Mouse (Mus musculus): ENCODE results near the gene Dnaic2.

Dnaic2 gene

DNA sequence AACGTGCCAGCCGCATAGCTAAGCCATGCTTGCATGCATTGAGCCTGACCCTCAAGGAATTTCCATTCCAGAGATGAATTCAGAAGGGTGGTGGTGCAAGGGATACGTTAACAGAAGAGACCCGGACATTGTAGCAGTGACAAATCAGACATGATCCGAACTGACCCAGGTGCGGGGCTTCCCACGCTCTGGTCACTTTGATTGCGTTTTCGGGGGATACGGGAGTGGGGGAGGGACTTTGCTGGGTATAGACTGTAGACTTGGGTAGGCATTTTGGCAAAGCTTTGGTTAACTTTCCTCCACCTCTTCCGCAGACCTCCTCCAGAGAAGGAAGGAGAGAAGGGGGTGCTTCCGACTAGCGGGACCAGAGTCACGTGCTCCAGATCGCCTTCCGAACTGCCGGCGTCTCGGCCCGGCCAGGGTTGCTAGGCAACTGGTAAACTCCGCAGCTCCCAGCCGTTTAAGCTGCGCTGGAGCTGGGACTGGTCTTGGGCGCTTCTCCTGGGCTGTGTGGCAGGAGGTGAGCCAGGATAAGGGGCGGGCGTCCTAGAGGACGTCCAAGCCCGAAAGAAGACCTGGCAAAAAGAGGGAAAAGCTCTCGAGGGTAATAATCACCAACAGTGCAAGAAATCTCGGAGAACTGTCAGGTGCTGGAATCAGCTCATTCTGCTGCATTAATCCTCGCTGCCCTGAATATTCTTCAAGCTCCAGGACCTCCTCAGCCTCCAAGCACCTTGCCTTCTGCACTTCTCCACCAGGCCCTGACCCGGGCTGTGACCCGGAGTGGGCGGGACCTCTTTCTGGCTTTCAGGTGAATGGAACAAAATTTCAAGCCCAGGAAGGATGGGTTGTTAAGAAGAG, at the start of gene Dnaic2:
Dnaic2 (plus strand) TSS at position 444 of the 861 bp plus-strand sequence.
- in situ Hi-C loops (cut with MboI; ENCODE audit: low sequenced_read_pairs) = no loop called here

DNA sequence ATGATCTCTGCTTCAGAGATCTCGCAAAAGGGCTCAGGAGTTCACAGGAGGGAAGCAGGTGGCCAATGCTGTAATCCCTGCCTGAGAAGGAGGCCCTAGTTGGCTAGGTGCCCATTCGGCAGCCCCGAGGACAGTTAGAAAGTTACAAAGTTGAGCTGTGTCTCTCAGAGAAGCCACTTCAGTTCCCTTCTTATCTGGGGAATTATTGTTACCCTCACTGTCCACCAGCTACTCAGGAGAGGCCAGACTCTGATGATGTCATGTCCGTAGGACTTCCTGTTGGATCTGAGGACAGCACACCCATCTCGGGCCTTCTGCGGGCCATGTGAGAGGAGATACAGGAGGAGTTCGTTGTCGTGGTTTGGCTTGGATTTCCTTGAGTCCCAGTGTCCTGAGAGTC, 47.6 kb upstream of the Dnaic2 start:
- in situ Hi-C loops (cut with MboI; ENCODE audit: low sequenced_read_pairs) = no loop called here

DNA sequence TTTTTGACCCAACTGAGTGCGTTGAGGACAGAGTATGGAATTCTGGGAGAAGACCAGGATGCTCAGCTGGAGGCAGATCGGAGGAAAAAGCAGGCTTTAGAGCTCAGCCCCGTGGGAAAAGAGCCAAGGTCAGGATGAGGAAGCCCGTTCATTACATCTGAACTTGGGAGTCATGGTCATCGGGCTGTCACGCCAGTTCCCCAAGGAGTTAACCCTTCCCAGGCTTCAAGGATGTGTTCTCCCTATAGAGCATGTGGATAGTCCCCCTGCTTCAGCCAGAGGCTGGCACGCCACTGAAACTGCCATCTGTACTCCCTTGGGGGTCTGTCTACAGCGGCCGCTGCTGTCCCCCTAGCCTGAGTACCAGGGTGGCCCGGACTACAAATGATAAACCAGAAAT, 46.9 kb upstream of the Dnaic2 start:
- in situ Hi-C loops (cut with MboI; ENCODE audit: low sequenced_read_pairs) = no loop called here

DNA sequence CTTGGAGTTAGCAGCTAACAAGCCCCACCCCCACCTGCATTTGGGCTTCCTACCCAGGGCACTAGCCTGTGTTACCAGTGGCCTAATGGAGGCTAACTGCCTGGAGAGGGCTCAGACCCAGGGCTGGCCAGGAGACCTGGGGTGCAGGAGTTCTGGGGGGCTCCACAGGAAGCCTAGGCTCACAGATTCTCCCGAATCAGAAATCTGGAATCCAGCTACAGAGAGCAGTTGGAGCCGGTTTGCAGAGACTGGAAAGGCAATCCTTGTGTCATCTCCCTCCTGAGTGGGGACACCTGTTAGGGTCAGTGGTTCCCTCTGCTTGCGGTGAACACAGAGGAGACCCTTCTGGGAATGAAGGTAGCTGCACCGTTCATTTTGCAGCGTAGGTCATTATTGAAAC, 46.2 kb upstream of the Dnaic2 start:
- in situ Hi-C loops (cut with MboI; ENCODE audit: low sequenced_read_pairs) = no loop called here

DNA sequence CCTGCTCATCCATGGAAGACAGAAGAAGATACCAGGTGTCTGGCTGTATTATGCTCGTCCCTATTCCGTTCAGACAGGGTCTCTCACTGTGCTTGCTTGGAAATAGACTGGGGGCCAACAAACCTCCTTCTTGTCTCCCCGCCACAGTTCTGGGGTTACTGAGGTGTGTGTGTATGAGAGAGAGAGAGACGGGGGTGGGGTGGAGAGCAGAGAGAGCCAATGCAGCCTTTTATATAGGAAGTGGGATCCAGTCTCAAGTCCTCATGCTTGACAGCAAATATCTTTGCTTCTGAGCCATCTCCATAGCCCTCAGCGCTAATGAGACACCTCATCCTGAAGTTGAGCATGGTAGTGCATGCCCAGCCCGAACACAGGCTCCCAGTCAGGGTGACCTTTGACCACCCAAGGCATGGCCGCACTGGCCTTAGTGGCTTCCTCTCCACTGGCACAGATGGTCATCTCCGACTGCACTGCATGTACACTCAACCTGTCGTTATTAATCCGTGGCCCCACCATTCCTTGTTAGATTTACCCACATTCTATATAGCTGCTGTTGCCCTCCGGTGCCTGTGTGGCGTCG, 44.8 kb upstream of the Dnaic2 start:
- in situ Hi-C loops (cut with MboI; ENCODE audit: low sequenced_read_pairs) = no loop called here

DNA sequence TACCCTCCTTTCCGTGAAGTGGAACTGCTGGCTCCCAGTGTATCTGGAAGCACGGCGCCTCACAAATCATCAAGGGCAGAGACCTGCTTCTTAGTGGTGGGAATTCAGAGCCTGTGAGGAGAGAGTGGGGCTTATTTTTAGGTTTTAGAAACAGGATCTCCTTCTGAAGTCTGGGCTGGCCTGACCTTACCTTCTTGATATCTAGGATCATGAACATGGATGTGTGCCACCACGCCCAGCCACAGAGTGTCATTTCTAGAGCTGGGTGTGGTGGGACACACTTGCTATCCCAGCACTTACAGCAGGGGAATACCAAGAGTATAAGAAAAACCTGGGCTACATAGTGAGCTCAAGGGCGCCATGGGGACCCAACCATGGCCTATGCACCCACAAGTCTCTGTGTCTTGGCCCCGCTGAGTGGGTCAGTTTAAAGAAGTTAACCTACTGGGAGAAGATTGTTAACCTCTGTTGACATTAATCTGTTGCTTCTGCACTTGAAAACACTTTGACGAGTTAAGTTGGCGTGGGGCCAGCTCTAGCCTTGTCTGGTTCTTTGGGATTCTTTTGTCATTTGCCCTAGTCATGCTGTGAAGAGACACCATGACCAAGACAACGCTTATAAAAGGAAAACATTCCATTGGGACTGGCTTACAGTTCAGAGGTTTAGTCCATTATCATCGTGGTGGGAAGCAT, 44.0 kb upstream of the Dnaic2 start:
- in situ Hi-C loops (cut with MboI; ENCODE audit: low sequenced_read_pairs) = no loop called here

DNA sequence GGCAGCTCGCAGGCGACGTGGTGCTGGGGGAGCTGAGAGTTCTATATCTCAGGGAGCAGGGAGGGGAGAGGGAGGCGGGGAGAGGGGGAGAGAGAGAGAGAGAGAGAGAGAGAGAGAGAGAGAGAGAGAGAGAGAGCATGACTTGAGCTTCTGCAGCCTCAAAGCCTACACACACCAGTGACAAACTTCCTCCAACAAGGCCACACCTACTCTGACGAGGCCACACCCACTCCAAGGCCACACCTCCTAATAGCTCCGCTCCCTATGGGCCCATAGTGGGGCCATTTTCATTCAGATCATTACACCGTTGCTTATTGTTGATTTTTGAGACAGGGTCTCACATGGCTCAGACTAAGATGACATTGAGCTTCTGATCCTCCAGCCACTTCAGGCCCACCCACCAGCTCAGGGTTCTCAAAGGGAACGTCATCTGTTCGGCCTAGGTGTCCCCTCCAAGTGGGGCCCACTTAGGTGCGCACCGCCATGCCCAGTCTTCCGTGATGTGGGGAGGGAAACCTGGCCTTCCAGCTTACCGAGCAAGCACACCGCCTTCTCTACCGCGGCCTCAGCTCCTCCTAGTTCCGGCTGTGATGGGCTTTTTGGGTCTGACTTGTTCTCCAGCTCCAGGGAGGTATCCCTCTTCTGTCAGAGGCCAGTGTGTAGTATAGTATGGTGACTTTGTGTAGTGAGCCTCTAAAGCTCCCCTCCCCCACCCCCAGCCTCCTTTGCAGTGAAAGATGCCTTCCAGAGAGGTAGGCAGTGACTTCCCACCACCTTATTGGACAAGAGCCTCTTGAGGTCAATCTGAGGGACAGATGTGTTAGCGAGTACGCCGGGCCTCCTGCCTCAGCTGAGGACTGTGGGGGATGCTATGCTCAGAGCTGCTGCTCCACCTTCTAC, 43.2 kb upstream of the Dnaic2 start:
- in situ Hi-C loops (cut with MboI; ENCODE audit: low sequenced_read_pairs) = no loop called here

DNA sequence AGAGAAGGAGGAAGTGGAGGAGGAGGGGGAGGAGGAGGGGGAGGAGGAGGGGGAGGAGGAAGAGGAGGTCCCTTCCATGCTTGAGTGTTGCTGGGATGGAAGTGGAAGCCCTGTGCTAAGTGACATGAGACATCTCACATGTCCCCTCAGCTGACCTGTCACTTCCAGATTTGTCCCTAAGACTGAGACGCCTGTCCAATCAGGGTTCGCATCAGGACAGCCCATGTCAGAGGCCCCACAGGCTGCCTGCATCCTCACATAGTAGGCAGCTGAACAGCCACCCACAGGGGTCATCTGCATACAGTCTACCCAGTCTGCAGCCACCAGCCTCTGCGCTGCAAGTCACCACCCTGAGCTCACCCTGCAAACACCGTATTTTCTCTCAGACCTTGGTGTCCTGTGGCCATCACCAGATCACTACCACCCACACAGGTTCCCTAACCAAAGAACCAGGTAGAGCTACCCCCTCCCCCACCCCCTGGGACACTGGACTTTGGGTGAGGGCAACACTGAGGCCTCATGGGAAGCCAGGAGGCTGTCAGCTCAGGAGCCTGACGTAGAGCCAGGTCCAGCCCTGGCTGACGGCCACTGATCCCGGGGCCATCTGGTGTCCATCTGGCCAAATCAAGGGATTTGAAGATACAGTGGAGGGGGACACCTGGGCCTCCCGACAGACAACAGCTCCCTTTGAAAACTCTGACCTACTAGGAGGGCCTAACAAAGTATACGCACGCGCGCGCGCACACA, 42.4 kb upstream of the Dnaic2 start:
- in situ Hi-C loops (cut with MboI; ENCODE audit: low sequenced_read_pairs) = no loop called here

DNA sequence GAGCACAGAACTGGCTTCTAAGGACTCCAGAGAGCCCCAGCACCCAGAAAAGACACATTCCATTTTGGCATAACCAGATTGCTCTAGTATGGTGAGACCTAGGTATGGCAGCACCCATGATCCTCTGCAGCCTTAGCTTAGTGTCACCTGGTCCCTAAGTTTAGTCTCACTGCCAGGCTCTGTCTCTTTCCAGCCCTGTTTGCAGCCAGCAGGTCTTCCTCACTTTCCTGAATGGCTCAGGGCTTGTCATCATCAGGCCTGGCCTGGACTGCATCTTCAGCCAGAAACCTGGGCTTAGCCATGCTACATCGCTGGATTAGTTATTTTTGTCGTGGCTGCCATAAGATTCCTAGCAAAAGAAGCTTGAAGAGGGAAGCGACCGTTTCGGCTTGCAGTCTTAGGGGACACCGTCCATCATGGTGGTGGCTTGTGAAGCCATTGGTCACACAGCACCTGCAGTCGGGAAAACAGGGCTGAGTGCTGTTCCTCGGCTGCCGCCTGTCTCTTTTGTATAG, 41.6 kb upstream of the Dnaic2 start:
- in situ Hi-C loops (cut with MboI; ENCODE audit: low sequenced_read_pairs) = no loop called here

DNA sequence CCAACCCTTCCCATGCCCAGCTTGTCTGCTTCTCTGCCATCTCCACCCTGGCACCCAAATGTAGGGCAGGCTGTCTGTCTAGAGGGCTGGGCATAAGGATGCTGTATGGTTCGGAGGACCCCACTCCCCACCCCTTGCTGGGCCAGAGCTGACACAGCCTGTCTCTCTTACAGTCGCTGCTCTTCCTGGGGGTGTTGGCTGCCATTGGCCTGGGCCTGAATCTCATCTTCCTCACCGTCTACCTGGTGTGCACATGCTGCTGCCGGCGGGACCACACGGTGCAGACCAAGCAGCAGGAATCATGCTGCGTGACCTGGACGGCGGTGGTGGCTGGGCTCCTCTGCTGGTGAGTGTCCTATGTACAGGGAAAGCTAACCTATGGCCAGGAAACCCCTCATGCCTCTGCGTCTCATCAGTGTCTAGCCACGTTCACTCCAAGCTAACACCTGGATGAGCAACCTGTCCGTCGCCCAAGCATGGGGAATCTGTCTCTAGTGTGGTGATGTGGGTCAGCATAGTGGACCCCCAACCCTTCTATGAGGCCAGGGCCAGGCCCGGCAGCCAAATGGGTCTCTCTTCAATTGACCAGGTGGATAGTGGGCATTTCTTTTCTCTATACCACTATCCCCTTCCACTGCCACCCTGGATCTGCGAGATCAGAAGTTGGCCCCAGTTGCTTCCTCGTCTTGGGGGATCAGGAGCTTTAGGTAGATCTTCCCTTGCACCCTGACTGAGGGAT, 40.8 kb upstream of the Dnaic2 start:
- in situ Hi-C loops (cut with MboI; ENCODE audit: low sequenced_read_pairs) = no loop called here

DNA sequence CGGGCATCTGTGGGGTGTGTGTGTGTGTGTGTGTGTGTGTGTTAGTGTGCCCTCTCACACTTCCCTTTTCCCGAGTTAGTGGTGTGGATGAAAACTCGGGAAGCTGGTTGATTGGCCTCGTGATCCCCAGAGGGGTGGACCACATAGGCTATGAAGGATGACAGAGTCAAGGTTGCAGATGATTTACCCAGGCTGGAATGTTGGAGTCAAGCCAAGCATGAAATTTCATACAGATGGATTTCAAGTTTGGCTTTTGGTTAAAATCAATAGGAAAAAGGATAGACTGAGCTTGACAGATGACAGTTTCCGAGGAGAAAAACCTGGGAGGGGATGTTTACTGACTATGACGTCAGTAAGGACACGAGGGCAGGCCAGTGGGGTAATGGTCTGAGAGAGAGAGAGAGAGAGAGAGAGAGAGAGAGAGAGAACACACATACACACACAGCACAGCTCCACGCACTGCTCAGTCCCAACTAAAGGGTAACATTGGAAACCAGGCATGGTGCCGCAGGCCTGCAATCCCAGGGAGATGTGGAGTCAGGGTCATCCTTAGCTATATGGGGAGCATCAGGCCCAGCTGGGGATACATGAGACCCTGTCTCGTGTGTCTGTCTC, 39.5 kb upstream of the Dnaic2 start:
- in situ Hi-C loops (cut with MboI; ENCODE audit: low sequenced_read_pairs) = no loop called here

DNA sequence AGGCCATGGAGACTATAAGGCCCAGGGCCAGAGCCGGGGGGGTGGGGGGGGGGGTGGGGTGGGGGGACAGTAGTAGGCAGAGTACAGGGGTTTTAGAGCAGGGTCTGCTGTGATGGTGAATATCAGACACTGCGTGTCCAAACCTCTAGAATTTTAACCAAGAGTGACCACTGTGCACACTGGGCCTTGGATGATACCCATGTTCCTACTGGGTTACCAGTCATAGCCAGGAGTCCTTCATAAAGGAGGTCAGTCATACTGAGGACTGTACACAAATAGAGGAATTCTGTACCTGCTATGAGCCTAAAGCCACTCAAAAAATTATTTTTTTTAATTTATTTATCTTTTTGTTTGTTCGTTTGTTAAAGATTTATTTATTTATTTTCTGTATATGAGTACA, 38.5 kb upstream of the Dnaic2 start:
- in situ Hi-C loops (cut with MboI; ENCODE audit: low sequenced_read_pairs) = no loop called here

DNA sequence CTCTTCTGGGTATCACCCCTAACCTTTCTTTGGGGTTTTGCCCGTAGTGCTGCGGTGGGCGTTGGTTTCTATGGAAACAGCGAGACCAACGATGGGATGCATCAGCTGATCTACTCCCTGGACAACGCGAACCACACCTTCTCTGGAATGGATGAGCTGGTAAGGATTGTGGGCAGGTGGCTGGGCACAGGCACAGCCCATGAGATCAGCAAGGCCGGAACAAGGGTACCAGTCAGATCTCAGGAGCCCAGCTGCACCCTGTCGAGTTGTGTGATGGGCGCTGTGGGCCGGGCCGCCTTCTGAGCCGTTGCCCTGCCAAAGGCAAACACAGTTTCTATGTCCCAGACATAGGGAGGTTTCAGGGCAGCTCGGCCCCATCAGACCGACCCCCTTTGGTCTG, 37.0 kb upstream of the Dnaic2 start:
- in situ Hi-C loops (cut with MboI; ENCODE audit: low sequenced_read_pairs) = no loop called here

DNA sequence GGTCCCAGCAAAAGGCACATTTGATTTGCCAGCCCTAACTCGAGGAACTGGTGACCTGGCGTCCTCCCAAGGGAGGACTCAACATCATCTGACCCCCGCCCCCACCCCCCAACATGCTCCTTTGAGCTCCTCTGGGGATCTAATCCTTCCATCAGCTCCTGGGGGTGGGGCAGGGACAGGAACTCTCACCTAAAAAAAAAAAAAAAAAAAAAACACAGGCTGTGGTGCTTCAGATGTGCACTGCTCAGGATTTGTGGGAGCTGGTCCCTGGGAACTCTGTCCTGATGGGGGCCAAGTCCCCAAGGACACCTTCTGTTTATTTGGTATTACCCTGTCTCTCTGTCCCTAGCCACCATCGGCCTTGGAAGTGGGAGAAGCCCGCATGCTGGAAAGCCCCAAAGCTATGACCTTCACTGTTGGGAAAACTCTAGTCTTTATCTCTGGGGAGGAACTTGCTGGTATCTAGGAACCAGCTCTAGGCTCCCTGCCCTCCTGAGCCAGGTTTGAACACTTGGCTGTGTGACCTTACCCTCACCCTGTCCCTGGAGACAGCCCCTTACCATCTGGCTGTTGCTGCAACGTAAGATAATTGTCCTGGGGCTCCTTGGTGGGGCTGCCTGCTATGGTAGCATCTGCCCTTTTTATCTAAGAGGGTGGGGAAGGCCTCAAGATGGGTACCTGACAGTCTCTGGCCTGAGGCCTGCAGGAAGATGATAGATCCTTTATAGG, 35.6 kb upstream of the Dnaic2 start:
- in situ Hi-C loops (cut with MboI; ENCODE audit: low sequenced_read_pairs) = no loop called here

DNA sequence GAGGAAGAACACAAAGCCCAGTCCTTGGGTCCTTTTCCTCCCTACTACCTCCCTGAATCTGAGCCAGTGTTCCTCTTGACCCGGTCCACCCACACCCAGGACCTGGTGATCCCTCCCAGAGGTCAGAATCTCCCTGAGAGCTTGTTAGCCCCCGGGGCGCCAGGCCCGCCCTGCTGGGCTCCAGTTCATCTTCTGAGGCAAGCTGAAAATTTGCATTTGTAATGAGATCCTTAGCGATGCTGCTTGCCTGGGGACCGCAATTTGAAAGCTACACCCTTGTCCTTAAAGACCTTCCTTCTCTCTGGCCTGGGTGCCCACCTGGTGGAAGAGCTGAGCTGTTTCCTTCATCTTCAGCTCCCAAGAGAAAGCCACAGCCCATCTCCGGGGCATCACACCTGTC, 34.6 kb upstream of the Dnaic2 start:
- in situ Hi-C loops (cut with MboI; ENCODE audit: low sequenced_read_pairs) = no loop called here

DNA sequence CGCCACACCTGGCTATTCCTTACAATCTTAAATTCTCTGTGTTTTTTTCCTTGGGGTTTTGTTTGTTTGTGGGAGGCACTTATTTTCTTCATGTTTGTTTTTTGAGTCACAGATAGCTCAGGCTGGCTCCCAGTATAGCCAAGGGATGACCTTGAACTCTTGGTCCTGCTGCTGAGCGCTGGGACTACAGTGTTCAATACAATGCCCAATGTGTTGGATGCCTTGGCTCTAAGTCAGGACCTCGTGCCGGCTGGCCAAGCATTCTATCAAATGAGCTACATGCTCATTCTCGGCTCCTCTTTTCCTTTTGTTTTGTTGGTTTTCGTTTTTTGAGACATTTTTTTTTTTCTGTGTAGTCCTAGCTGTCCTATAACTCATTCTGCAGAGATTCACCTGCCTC, 33.8 kb upstream of the Dnaic2 start:
- in situ Hi-C loops (cut with MboI; ENCODE audit: low sequenced_read_pairs) = no loop called here

DNA sequence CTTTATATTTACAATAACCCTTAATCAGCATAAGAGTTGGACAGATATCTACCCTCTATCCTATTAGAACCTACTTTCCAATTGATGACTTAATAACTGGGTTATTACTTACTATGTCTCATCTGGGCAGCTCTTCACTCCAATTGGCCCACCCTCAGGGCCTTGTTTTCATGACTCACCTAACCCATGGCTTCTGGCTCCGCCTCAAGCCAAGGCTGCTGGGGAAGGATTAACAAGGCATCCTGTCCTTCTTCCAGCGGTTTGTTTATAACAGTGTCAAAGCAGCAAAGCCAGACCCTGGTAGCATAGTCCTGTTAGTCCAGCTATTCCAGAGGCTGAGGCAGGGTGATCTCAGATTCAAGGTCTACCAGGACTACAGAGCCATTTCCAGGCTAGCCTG, 32.8 kb upstream of the Dnaic2 start:
- in situ Hi-C loops (cut with MboI; ENCODE audit: low sequenced_read_pairs) = no loop called here

DNA sequence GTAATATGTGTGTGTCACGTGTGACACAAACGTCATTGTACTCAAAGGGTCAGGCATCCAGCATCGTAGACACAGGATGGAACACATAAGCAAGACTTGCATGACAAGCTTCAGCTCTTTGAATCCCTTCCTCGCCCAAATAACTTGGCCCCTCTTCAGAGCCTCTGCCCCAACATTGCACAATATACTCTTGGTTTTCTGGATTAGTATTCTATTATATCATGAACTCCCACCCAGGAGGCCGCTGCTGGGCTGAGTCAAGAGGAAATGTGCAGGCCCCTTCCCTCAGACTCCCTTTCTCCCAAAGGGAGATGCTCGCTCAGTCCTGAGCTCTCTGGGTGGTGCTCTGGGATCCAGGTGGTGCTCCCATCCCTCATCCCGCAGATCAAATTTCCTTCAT, 28.7 kb upstream of the Dnaic2 start:
- in situ Hi-C loops (cut with MboI; ENCODE audit: low sequenced_read_pairs) = no loop called here
